Mouse (Mus musculus) liver, embryonic 12.5 days (tissue): ENCODE results near the gene Yaf2. TPM values are rescaled to one million over a fixed set of nuclear protein-coding genes. Genes with fewer than 3 reads are reported as not detected.

ENCODE experiments used
- ATAC-seq: fragments of 200-750 bp; cut with Nextera tagmentation; 2 replicates; pipeline ENCODE4 v1.8.0; 2017; ENCODE audit warnings: moderate number of reproducible peaks, mild to moderate bottlenecking, moderate library complexity
- H3K27ac ChIP-seq: fragments of 300-500 bp; sonication (generic); 2 replicates; pipeline ENCODE4 v1.5.1; 2016; ENCODE audit warnings: mild to moderate bottlenecking
- H3K27me3 ChIP-seq: fragments of 300-500 bp; sonication (generic); replicated peaks from 2 replicates; pipeline ENCODE4 v1.6.1; 2016; ENCODE audit warnings: mild to moderate bottlenecking, moderate library complexity
- H3K36me3 ChIP-seq: fragments of 300-500 bp; sonication (generic); 2 replicates; pipeline ENCODE4 v1.6.1; 2016; ENCODE audit warnings: mild to moderate bottlenecking, moderate library complexity
- H3K4me1 ChIP-seq: fragments of 300-500 bp; sonication (generic); 2 replicates; pipeline ENCODE4 v1.6.1; 2016
- H3K4me2 ChIP-seq: fragments of 300-500 bp; sonication (generic); 2 replicates; pipeline ENCODE4 v1.6.1; 2016; ENCODE audit warnings: mild to moderate bottlenecking, moderate library complexity
- H3K4me3 ChIP-seq: fragments of 300-500 bp; sonication (generic); 2 replicates; pipeline ENCODE4 v1.5.1; 2016; ENCODE audit warnings: mild to moderate bottlenecking, moderate library complexity
- H3K9ac ChIP-seq: fragments of 300-500 bp; sonication (generic); 2 replicates; pipeline ENCODE4 v1.6.1; 2016; ENCODE audit warnings: mild to moderate bottlenecking, moderate library complexity
- H3K9me3 ChIP-seq: fragments of 300-500 bp; sonication (generic); replicated peaks from 2 replicates; pipeline ENCODE4 v1.6.1; 2016; ENCODE audit warnings: mild to moderate bottlenecking, moderate library complexity
- WGBS: fragments of 180-500 bp; shearing (Covaris S2); methylation state at CpG from one replicate; pipeline ENCODE4 v1.1.7; 2016; ENCODE audit not compliant: insufficient replicate concordance; 5-methylcytosine and 5-hydroxymethylcytosine counted together
- polyA plus RNA-seq: library from polyadenylated mRNA; unstranded; fragments of >200 nt; fragmentation: Nextera tagmentation; extraction: Ambion mirVana; gene quantifications from 2 replicates; pipeline ENCODE4 v1.2.1, GENCODE M21; 2016

The Yaf2 gene
- polyA plus RNA-seq, 1 experiment from 2014 or later = 42.9 TPM

GRCm38 (mm10) chr15:93284326-93284725, 52.4 kb downstream of the Yaf2 start:
- peak; percentile 91 for ATAC-seq
- Histone ChIP-seq H3K9me3 (no peaks in the 10 kb centered on the region), H3K36me3 (peaks cover 37% of the 10 kb centered on the region), H3K4me1 (peaks cover 45% of the 10 kb centered on the region), H3K9ac (no peak overlapping the region), H3K4me2 (peak overlapping the region; percentile 46), H3K27me3 (no peaks in the 10 kb centered on the region), H3K27ac (peak overlapping the region; percentile 81), H3K4me3 (no peak overlapping the region)
- 61% methylated on average over 6 of the region's 6 CpGs for WGBS

GRCm38 (mm10) chr15:93283349-93283748, 53.4 kb downstream of the Yaf2 start:
- ATAC-seq = peak; percentile 64
- H3K36me3 ChIP-seq = peaks cover 32% of the 10 kb centered on the region
- WGBS = 74% methylated on average over 11 of the region's 11 CpGs
- no peaks in the 10 kb centered on the region for H3K9me3 ChIP-seq
- no peak overlapping the region for H3K4me3 ChIP-seq
- no peak overlapping the region for H3K9ac ChIP-seq
- no peak overlapping the region for H3K27ac ChIP-seq
- H3K27me3 ChIP-seq = no peaks in the 10 kb centered on the region
- H3K4me1 ChIP-seq = peaks cover 40% of the 10 kb centered on the region
- no peak overlapping the region for H3K4me2 ChIP-seq

- Histone ChIP-seq H3K36me3 (peaks cover 11% of the 10 kb centered on the region), H3K4me1 (peaks cover 44% of the 10 kb centered on the region), H3K4me2 (peak overlapping the region; percentile 89), H3K9me3 (no peaks in the 10 kb centered on the region), H3K27me3 (no peaks in the 10 kb centered on the region), H3K9ac (peak overlapping the region; percentile 77), H3K4me3 (peak overlapping the region; percentile 88), H3K27ac (peak overlapping the region; percentile 92)
- WGBS = 5% methylated on average over 14 of the region's 14 CpGs
- ATAC-seq = no peak
Measured at GRCm38 (mm10) chr15:93276276-93276675, 60.5 kb downstream of the Yaf2 start.

GRCm38 (mm10) chr15:93275623-93276022, 61.1 kb downstream of the Yaf2 start:
- peak overlapping the region; percentile 88 for H3K4me3 ChIP-seq
- H3K9me3 ChIP-seq = no peaks in the 10 kb centered on the region
- H3K9ac ChIP-seq = peak overlapping the region; percentile 77
- ATAC-seq = peak; percentile 50
- peaks cover 51% of the 10 kb centered on the region for H3K4me1 ChIP-seq
- H3K27me3 ChIP-seq = no peaks in the 10 kb centered on the region
- peak overlapping the region; percentile 89 for H3K4me2 ChIP-seq
- peaks cover 5% of the 10 kb centered on the region for H3K36me3 ChIP-seq
- peak overlapping the region; percentile 92 for H3K27ac ChIP-seq
- WGBS = under 1% methylated on average over 21 of the region's 21 CpGs

GRCm38 (mm10) chr15:93274679-93275583, 61.8 kb downstream of the Yaf2 start, which contains the start of gene Gxylt1:
TSS of gene Gxylt1 (minus strand) at chr15:93275179.
- Histone ChIP-seq H3K27ac (peak within 1 kb of the TSS; percentile 92), H3K27me3 (no peaks in the 10 kb centered on the region), H3K4me1 (peaks cover 58% of the 10 kb centered on the region), H3K9ac (peak within 1 kb of the TSS; percentile 91), H3K4me2 (peak within 1 kb of the TSS; percentile 89), H3K9me3 (no peaks in the 10 kb centered on the region), H3K36me3 (peaks cover 7% of the 10 kb centered on the region), H3K4me3 (peak within 1 kb of the TSS; percentile 88)
- under 1% methylated on average over 88 of the region's 93 CpGs for WGBS
- ATAC-seq = peak; percentile 96

GRCm38 (mm10) chr15:93273788-93274678, 62.7 kb downstream of the Yaf2 start:
- WGBS = 39% methylated on average over 19 of the region's 19 CpGs
- no peaks in the 10 kb centered on the region for H3K9me3 ChIP-seq
- H3K27me3 ChIP-seq = no peaks in the 10 kb centered on the region
- peak overlapping the region; percentile 88 for H3K4me3 ChIP-seq
- peaks cover 59% of the 10 kb centered on the region for H3K4me1 ChIP-seq
- H3K4me2 ChIP-seq = peak overlapping the region; percentile 89
- ATAC-seq = no peak
- H3K36me3 ChIP-seq = peaks cover 9% of the 10 kb centered on the region
- H3K27ac ChIP-seq = peak overlapping the region; percentile 92
- H3K9ac ChIP-seq = peak overlapping the region; percentile 91

GRCm38 (mm10) chr15:93272948-93273347, 63.8 kb downstream of the Yaf2 start:
- Histone ChIP-seq H3K9me3 (no peaks in the 10 kb centered on the region), H3K4me2 (peak overlapping the region; percentile 89), H3K27ac (no peak overlapping the region), H3K9ac (0 out of 2 replicates have a peak overlapping the region, but pooled peaks have one; percentile 9), H3K4me1 (peaks cover 62% of the 10 kb centered on the region), H3K36me3 (peaks cover 9% of the 10 kb centered on the region), H3K4me3 (peak overlapping the region; percentile 13; the same call in 1 of the 2 replicates), H3K27me3 (no peaks in the 10 kb centered on the region)
- no peak for ATAC-seq
- 49% methylated on average over 9 of the region's 9 CpGs for WGBS

- Histone ChIP-seq H3K27ac (no peak overlapping the region), H3K4me3 (no peak overlapping the region), H3K4me1 (peaks cover 47% of the 10 kb centered on the region), H3K27me3 (no peaks in the 10 kb centered on the region), H3K9me3 (no peaks in the 10 kb centered on the region), H3K9ac (no peak overlapping the region), H3K36me3 (peaks cover 9% of the 10 kb centered on the region), H3K4me2 (no peak overlapping the region)
- no peak for ATAC-seq
- WGBS = 64% methylated on average over 9 of the region's 9 CpGs
Measured at GRCm38 (mm10) chr15:93270289-93270855, 66.4 kb downstream of the Yaf2 start.

- no peak overlapping the region for H3K9ac ChIP-seq
- ATAC-seq = no peak
- no peaks in the 10 kb centered on the region for H3K27me3 ChIP-seq
- no peak overlapping the region for H3K4me2 ChIP-seq
- peaks cover 12% of the 10 kb centered on the region for H3K36me3 ChIP-seq
- H3K4me3 ChIP-seq = no peak overlapping the region
- no peaks in the 10 kb centered on the region for H3K9me3 ChIP-seq
- H3K4me1 ChIP-seq = peaks cover 47% of the 10 kb centered on the region
- 94% methylated on average over 7 of the region's 7 CpGs for WGBS
- no peak overlapping the region for H3K27ac ChIP-seq
Measured at GRCm38 (mm10) chr15:93269572-93269971, 67.2 kb downstream of the Yaf2 start.

- Histone ChIP-seq H3K36me3 (peaks cover 12% of the 10 kb centered on the region), H3K9ac (no peak overlapping the region), H3K4me1 (peaks cover 32% of the 10 kb centered on the region), H3K27ac (no peak overlapping the region), H3K4me2 (no peak overlapping the region), H3K9me3 (no peaks in the 10 kb centered on the region), H3K27me3 (no peaks in the 10 kb centered on the region), H3K4me3 (no peak overlapping the region)
- no peak for ATAC-seq
- WGBS = 82% methylated on average over 1 of the region's 1 CpGs
Measured at GRCm38 (mm10) chr15:93268001-93268400, 68.7 kb downstream of the Yaf2 start.

- Histone ChIP-seq H3K4me1 (peaks cover 27% of the 10 kb centered on the region), H3K36me3 (peaks cover 12% of the 10 kb centered on the region), H3K27me3 (no peaks in the 10 kb centered on the region), H3K9ac (no peak overlapping the region), H3K4me3 (no peak overlapping the region), H3K27ac (no peak overlapping the region), H3K4me2 (no peak overlapping the region), H3K9me3 (no peaks in the 10 kb centered on the region)
- 84% methylated on average over 8 of the region's 8 CpGs for WGBS
- no peak for ATAC-seq
Measured at GRCm38 (mm10) chr15:93267479-93267878, 69.3 kb downstream of the Yaf2 start.
